Mouse (Mus musculus): ENCODE results near the gene Tlr8. TPM values are rescaled to one million over a fixed set of nuclear protein-coding genes. Genes with fewer than 3 reads are reported as not detected.

Tlr8 gene
- total RNA-seq, 2 experiments from 2014 or later: 1.4 to 3.0 TPM

- intact Hi-C loops (cut with DNase I): loop anchor here (10.0 kb wide), 2 partner anchors 53 to 103 kb away; no protein-coding TSS in a partner anchor
- DNase-seq: peak; percentile 23 to 32
Measured at GRCm38 (mm10) chrX:167207741-167208505, 56.2 kb downstream of the Tlr8 start.

- no peak for DNase-seq
- intact Hi-C loops (cut with DNase I): loop anchor here (10.0 kb wide), 2 partner anchors 51 to 101 kb away; no protein-coding TSS in a partner anchor
Measured at GRCm38 (mm10) chrX:167205813-167206520, 58.2 kb downstream of the Tlr8 start.

GRCm38 (mm10) chrX:167201365-167201764 is 62.8 kb downstream of the Tlr8 start:
- intact Hi-C loops (cut with DNase I): loop anchor here (10.0 kb wide), 2 partner anchors 47 to 97 kb away; no protein-coding TSS in a partner anchor
- no peak for DNase-seq

GRCm38 (mm10) chrX:167195228-167195649 is 68.9 kb downstream of the Tlr8 start:
- intact Hi-C loops (cut with DNase I): no loop called here
- DNase-seq: no peak

Other genes starting within 250 kb of the Tlr8 start
- gene Tmsb4x, start 55.0 kb downstream of the Tlr8 start, total RNA-seq (2021): 100 to 1,000 TPM; 474 to 506 TPM
- gene Tlr7, start 66.2 kb upstream of the Tlr8 start, total RNA-seq (2021): 1 to 10 TPM; 2.6 to 5.7 TPM
- gene Prps2, start 118.4 kb upstream of the Tlr8 start, total RNA-seq (2021): 10 to 100 TPM; 10.1 to 11.5 TPM